Mouse (Mus musculus): ENCODE results near the gene Gins1. TPM values are rescaled to one million over a fixed set of nuclear protein-coding genes. Genes with fewer than 3 reads are reported as not detected.

Gins1 gene
- polyA plus RNA-seq, 1 experiment from 2014 or later = 54.9 TPM

DNA sequence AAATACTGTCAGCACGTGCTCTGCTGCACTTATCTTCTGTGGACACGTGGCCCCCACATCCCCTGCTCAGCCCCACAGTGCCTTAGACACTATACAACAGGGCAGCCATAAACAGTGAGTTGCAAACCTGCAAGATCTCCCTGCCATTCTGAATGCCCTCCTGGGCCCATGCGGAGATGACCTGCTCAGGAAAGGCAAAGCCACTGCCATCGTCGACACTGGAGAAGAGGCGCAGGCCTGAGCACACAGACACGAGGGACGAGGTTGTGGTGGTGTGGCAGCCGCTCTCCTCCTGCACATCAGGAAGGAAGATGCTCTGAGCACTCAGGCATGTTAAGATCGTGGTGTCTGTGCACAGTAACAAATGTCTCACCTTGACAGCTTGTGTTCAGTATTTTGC, 60.8 kb downstream of the Gins1 start:
- no peak overlapping the region for H3K9ac ChIP-seq
- H3K4me1 ChIP-seq = no peaks in the 10 kb centered on the region
- peaks cover 63% of the 10 kb centered on the region for H3K36me3 ChIP-seq
- no peak overlapping the region for H3K27ac ChIP-seq
- H3K4me2 ChIP-seq = no peak overlapping the region
- no peak overlapping the region for H3K4me3 ChIP-seq
- 90% methylated on average over 10 of the region's 10 CpGs for WGBS
- no peaks in the 10 kb centered on the region for H3K9me3 ChIP-seq
- ATAC-seq (ENCODE audit: insufficient number of reproducible peaks, insufficient read depth, low FRiP score, low TSS enrichment, low read depth) = no peak
- no peaks in the 10 kb centered on the region for H3K27me3 ChIP-seq

GRCm38 (mm10) chr2:150967491-150967890, 62.3 kb downstream of the Gins1 start:
- ATAC-seq (ENCODE audit: insufficient number of reproducible peaks, insufficient read depth, low FRiP score, low TSS enrichment, low read depth) = no peak
- H3K4me3 ChIP-seq = no peak overlapping the region
- H3K4me1 ChIP-seq = no peaks in the 10 kb centered on the region
- H3K9me3 ChIP-seq = no peaks in the 10 kb centered on the region
- H3K4me2 ChIP-seq = no peak overlapping the region
- no peak overlapping the region for H3K27ac ChIP-seq
- 91% methylated on average over 2 of the region's 2 CpGs for WGBS
- H3K27me3 ChIP-seq = no peaks in the 10 kb centered on the region
- no peak overlapping the region for H3K9ac ChIP-seq
- peaks cover 67% of the 10 kb centered on the region for H3K36me3 ChIP-seq

DNA sequence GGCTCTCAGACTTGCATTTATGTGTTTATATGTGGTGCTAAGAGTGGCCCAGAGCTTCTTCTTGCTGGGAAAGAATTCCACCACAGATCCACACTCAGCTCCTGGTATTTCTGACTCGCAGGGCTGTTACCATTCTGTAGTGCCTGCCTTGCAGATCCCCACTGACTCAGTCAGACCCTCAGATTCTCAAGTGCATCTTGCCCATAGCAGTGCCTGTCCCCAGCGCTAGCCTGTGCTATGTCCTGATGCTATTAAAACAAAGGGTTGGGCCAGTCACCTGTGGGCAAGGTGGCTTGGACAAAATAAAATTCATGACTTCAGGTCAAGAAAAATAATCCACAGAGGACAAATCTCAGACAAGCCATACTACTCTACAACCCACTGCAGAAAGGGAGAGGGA, 64.0 kb downstream of the Gins1 start:
- 97% methylated on average over 2 of the region's 2 CpGs for WGBS
- Histone ChIP-seq H3K4me1 (no peaks in the 10 kb centered on the region), H3K27me3 (no peaks in the 10 kb centered on the region), H3K9me3 (no peaks in the 10 kb centered on the region), H3K9ac (no peak overlapping the region), H3K4me2 (no peak overlapping the region), H3K27ac (no peak overlapping the region), H3K36me3 (peaks cover 74% of the 10 kb centered on the region), H3K4me3 (no peak overlapping the region)
- no peak for ATAC-seq (ENCODE audit: insufficient number of reproducible peaks, insufficient read depth, low FRiP score, low TSS enrichment, low read depth)

GRCm38 (mm10) chr2:150971856-150972255, 66.7 kb downstream of the Gins1 start:
- Histone ChIP-seq H3K36me3 (peaks cover 65% of the 10 kb centered on the region), H3K4me3 (no peak overlapping the region), H3K9me3 (no peaks in the 10 kb centered on the region), H3K9ac (no peak overlapping the region), H3K27me3 (no peaks in the 10 kb centered on the region), H3K27ac (no peak overlapping the region), H3K4me2 (no peak overlapping the region), H3K4me1 (no peaks in the 10 kb centered on the region)
- ATAC-seq (ENCODE audit: insufficient number of reproducible peaks, insufficient read depth, low FRiP score, low TSS enrichment, low read depth) = no peak
- 92% methylated on average over 7 of the region's 7 CpGs for WGBS

DNA sequence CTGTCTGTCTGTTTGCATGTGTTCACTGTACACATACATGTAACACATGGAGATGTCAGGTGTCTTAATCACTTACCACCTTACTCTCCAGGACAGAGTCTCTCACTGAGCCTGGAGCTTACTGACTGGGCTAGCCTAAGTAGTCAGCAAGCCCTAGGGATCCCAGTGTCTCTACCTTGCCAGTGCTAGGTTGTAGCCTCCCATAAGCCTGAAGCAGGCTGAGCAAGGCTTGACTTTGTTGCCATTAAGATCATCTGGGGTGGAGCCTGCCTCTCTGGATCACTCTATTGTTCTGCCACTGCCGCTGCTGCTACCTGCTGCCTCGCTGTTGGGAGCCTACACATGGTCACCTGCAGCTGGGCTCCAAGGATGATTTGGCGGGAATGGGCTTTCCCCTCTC, 67.5 kb downstream of the Gins1 start:
- H3K4me3 ChIP-seq = no peak overlapping the region
- H3K27me3 ChIP-seq = no peaks in the 10 kb centered on the region
- no peak overlapping the region for H3K4me2 ChIP-seq
- H3K27ac ChIP-seq = no peak overlapping the region
- no peak for ATAC-seq (ENCODE audit: insufficient number of reproducible peaks, insufficient read depth, low FRiP score, low TSS enrichment, low read depth)
- H3K36me3 ChIP-seq = peaks cover 64% of the 10 kb centered on the region
- H3K9ac ChIP-seq = no peak overlapping the region
- 87% methylated on average over 3 of the region's 3 CpGs for WGBS
- no peaks in the 10 kb centered on the region for H3K4me1 ChIP-seq
- no peaks in the 10 kb centered on the region for H3K9me3 ChIP-seq

GRCm38 (mm10) chr2:150973401-150974115, 68.4 kb downstream of the Gins1 start:
- ATAC-seq (ENCODE audit: insufficient number of reproducible peaks, insufficient read depth, low FRiP score, low TSS enrichment, low read depth) = no peak

DNA sequence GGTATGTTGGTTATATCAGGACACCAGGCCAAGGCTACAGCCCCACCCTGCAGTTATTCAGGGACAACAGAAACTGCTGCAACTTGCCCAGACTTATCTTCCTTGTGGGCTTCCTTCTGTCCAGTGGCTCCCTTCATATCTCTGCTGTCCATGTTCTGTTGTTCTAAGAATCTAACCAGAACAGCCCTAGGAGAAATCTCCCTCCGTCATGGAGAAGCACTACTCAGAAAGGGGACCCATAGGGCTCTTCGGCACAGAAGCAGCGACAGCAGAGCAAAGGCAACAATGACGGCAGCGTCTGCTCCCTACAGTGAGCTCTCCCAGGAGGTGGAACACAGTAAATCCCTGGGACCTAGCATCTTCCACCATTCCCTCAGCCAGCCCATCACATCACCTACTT, 71.7 kb downstream of the Gins1 start:
- no peaks in the 10 kb centered on the region for H3K9me3 ChIP-seq
- 90% methylated on average over 5 of the region's 5 CpGs for WGBS
- ATAC-seq (ENCODE audit: insufficient number of reproducible peaks, insufficient read depth, low FRiP score, low TSS enrichment, low read depth) = no peak

More at GRCm38 (mm10) chr2:150973401-150974115, 68.4 kb downstream of the Gins1 start:
- H3K9me3 ChIP-seq = no peaks in the 10 kb centered on the region
- H3K4me2 ChIP-seq = no peak overlapping the region
- 84% methylated on average over 8 of the region's 8 CpGs for WGBS
- H3K4me3 ChIP-seq = no peak overlapping the region
- no peaks in the 10 kb centered on the region for H3K4me1 ChIP-seq
- no peak overlapping the region for H3K27ac ChIP-seq
- no peaks in the 10 kb centered on the region for H3K27me3 ChIP-seq
- peaks cover 58% of the 10 kb centered on the region for H3K36me3 ChIP-seq
- H3K9ac ChIP-seq = no peak overlapping the region

GRCm38 (mm10) chr2:150977676-150978075, 72.5 kb downstream of the Gins1 start:
- Histone ChIP-seq H3K4me2 (no peak overlapping the region), H3K4me3 (no peak overlapping the region), H3K27me3 (no peaks in the 10 kb centered on the region), H3K36me3 (peaks cover 30% of the 10 kb centered on the region), H3K27ac (no peak overlapping the region), H3K9ac (no peak overlapping the region), H3K9me3 (no peaks in the 10 kb centered on the region), H3K4me1 (no peaks in the 10 kb centered on the region; the same call in 1 of the 2 replicates)
- no peak for ATAC-seq (ENCODE audit: insufficient number of reproducible peaks, insufficient read depth, low FRiP score, low TSS enrichment, low read depth)
- WGBS = 92% methylated on average over 6 of the region's 6 CpGs

More for the DNA sequence above, 71.7 kb downstream of the Gins1 start:
- no peak overlapping the region for H3K4me3 ChIP-seq
- no peak overlapping the region for H3K4me2 ChIP-seq
- no peak overlapping the region for H3K27ac ChIP-seq
- no peaks in the 10 kb centered on the region for H3K4me1 ChIP-seq
- peaks cover 38% of the 10 kb centered on the region for H3K36me3 ChIP-seq
- no peak overlapping the region for H3K9ac ChIP-seq
- no peaks in the 10 kb centered on the region for H3K27me3 ChIP-seq

DNA sequence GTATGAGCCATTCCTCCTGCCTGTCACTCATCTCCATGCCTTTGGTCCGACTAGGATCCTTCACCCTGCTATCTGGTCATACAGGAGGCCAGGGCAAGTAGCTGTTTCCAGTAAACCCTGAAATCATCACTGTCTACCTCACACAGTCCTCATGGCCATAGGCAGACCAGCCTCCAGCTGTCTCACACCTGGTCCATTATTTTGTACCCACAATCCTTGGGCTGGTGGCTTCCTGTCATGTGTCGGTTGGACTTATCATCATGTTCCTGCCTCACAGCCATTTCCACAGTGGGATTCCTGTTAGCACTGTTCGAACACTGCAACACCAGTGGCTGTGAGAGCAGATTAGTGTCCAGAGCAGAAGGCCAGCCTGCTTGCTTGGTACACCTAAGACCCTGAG, 73.6 kb downstream of the Gins1 start:
- H3K27me3 ChIP-seq = no peaks in the 10 kb centered on the region
- no peaks in the 10 kb centered on the region; the same call in 1 of the 2 replicates for H3K4me1 ChIP-seq
- no peak overlapping the region for H3K4me2 ChIP-seq
- 94% methylated on average over 3 of the region's 3 CpGs for WGBS
- no peaks in the 10 kb centered on the region for H3K9me3 ChIP-seq
- H3K9ac ChIP-seq = no peak overlapping the region
- H3K36me3 ChIP-seq = peaks cover 19% of the 10 kb centered on the region
- H3K27ac ChIP-seq = no peak overlapping the region
- no peak for ATAC-seq (ENCODE audit: insufficient number of reproducible peaks, insufficient read depth, low FRiP score, low TSS enrichment, low read depth)
- no peak overlapping the region for H3K4me3 ChIP-seq

GRCm38 (mm10) chr2:150979861-150980620, 74.8 kb downstream of the Gins1 start:
- no peak for ATAC-seq (ENCODE audit: insufficient number of reproducible peaks, insufficient read depth, low FRiP score, low TSS enrichment, low read depth)
- Histone ChIP-seq H3K9me3 (no peaks in the 10 kb centered on the region), H3K9ac (no peak overlapping the region), H3K27ac (no peak overlapping the region), H3K27me3 (no peaks in the 10 kb centered on the region), H3K4me2 (no peak overlapping the region), H3K4me3 (no peak overlapping the region), H3K4me1 (no peaks in the 10 kb centered on the region; the same call in 1 of the 2 replicates), H3K36me3 (peaks cover 10% of the 10 kb centered on the region; the same call in 1 of the 2 replicates)
- WGBS = 85% methylated on average over 14 of the region's 14 CpGs
